Mouse (Mus musculus) MEL (cell line): ENCODE measurements around the gene Plekhm3. TPM values are rescaled to one million over a fixed set of nuclear protein-coding genes. Genes with fewer than 3 reads are reported as not detected.

Experiments
- DNase-seq: peaks from one replicate; pipeline ENCODE4 v3.0.0; 2011; ENCODE audit warnings: low read depth, low spot score
- H3K27ac ChIP-seq: 2 replicates; pipeline ENCODE4 v1.5.1; 2012; ENCODE audit warnings: low read depth, mild to moderate bottlenecking, control low read depth, low read length, moderate library complexity; ENCODE audit not compliant: control insufficient read depth
- H3K27me3 ChIP-seq, 2 experiments: fragments of 150-350 bp in 1 of 2; sonication (generic) in 1 of 2; 2 replicates each; pipeline ENCODE4 v1.6.1; 2012; ENCODE audit warnings: low read length in 2 of 2, mild to moderate bottlenecking in 2 of 2, improper control_type of control experiment in 1 of 2, moderate library complexity in 1 of 2; ENCODE audit not compliant: insufficient read depth in 2 of 2, control insufficient read depth in 1 of 2
- H3K36me3 ChIP-seq, 2 experiments: 2 replicates each; pipeline ENCODE4 v1.6.1; 2012 to 2014; ENCODE audit warnings: low read length in 2 of 2, improper control_type of control experiment in 1 of 2, inconsistent platforms in 1 of 2, mild to moderate bottlenecking in 1 of 2; ENCODE audit not compliant: insufficient read depth in 2 of 2, control insufficient read depth in 1 of 2
- H3K4me1 ChIP-seq, 2 experiments: fragments of 150-350 bp in 1 of 2; sonication (generic) in 1 of 2; 2 replicates each; pipeline ENCODE4 v1.6.1; 2012; ENCODE audit warnings: low read length in 2 of 2, improper control_type of control experiment in 1 of 2, mild to moderate bottlenecking in 1 of 2; ENCODE audit not compliant: insufficient read depth in 2 of 2, control insufficient read depth in 1 of 2
- H3K4me3 ChIP-seq, 2 experiments: fragments of 150-350 bp in 1 of 2; sonication (generic) in 1 of 2; 2 replicates each; pipeline ENCODE4 v1.5.1; 2012; ENCODE audit warnings: low read depth in 2 of 2, low read length in 2 of 2, mild to moderate bottlenecking in 2 of 2, moderate library complexity in 2 of 2, control low read depth in 1 of 2, improper control_type of control experiment in 1 of 2; ENCODE audit not compliant: control insufficient read depth in 1 of 2, insufficient read depth in 1 of 2
- H3K79me2 ChIP-seq: 2 replicates; pipeline ENCODE4 v1.6.1; 2012; ENCODE audit warnings: mild to moderate bottlenecking, low read length, moderate library complexity; ENCODE audit not compliant: control insufficient read depth, poor library complexity, insufficient read depth
- H3K9ac ChIP-seq: 2 replicates; pipeline ENCODE4 v1.6.1; 2012; ENCODE audit warnings: low read depth, mild to moderate bottlenecking, control low read depth, low read length, moderate library complexity; ENCODE audit not compliant: control insufficient read depth, poor library complexity, severe bottlenecking
- H3K9me3 ChIP-seq: fragments of 150-350 bp; sonication (generic); replicated peaks from 2 replicates; pipeline ENCODE4 v1.6.1; 2012; ENCODE audit warnings: mild to moderate bottlenecking, low read length, improper control_type of control experiment, moderate library complexity; ENCODE audit not compliant: insufficient read depth
- BHLHE40 ChIP-seq: IDR thresholded peaks from 2 replicates; pipeline ENCODE4 v1.6.1; 2012; ENCODE audit warnings: low read depth, mild to moderate bottlenecking, inconsistent platforms, low read length, improper control_type of control experiment, borderline replicate concordance
- CTCF ChIP-seq, 3 experiments: IDR thresholded peaks in 2 of 3; conservative IDR thresholded peaks in 1 of 3; 2 replicates each; pipeline ENCODE4 v1.5.1; 2011 to 2012; ENCODE audit warnings: low read length in 3 of 3, low read depth in 2 of 3, mild to moderate bottlenecking in 2 of 3, improper control_type of control experiment in 1 of 3, inconsistent platforms in 1 of 3, mixed read lengths in 1 of 3, moderate library complexity in 1 of 3; ENCODE audit not compliant: control insufficient read depth in 1 of 3, insufficient read depth in 1 of 3, poor library complexity in 1 of 3, severe bottlenecking in 1 of 3
- E2F4 ChIP-seq: IDR thresholded peaks from 2 replicates; pipeline ENCODE4 v1.6.1; 2011; ENCODE audit warnings: low read depth, low read length, improper control_type of control experiment, borderline replicate concordance
- EP300 ChIP-seq, 2 experiments: IDR thresholded peaks; 2 replicates each; pipeline ENCODE4 v1.6.1; 2011; ENCODE audit warnings: improper control_type of control experiment in 2 of 2, low read length in 2 of 2, low read depth in 1 of 2, mild to moderate bottlenecking in 1 of 2
- GABPA ChIP-seq: IDR thresholded peaks from 2 replicates; pipeline ENCODE4 v1.6.1; 2012; ENCODE audit warnings: low read depth, mild to moderate bottlenecking, inconsistent platforms, low read length, improper control_type of control experiment, moderate library complexity
- GATA1 ChIP-seq: IDR thresholded peaks from 2 replicates; pipeline ENCODE4 v1.6.1; 2011; ENCODE audit warnings: low read depth, low read length, improper control_type of control experiment
- HCFC1 ChIP-seq: IDR thresholded peaks from 2 replicates; pipeline ENCODE4 v1.6.1; 2012; ENCODE audit warnings: low read depth, mild to moderate bottlenecking, inconsistent platforms, low read length, improper control_type of control experiment, moderate library complexity
- MAFK ChIP-seq: IDR thresholded peaks from 2 replicates; pipeline ENCODE4 v1.6.1; 2011; ENCODE audit warnings: low read depth, mild to moderate bottlenecking, low read length, improper control_type of control experiment, borderline replicate concordance
- MAX ChIP-seq: IDR thresholded peaks from 2 replicates; pipeline ENCODE4 v1.6.1; 2011; ENCODE audit warnings: low read length, improper control_type of control experiment
- MYC ChIP-seq: IDR thresholded peaks from 2 replicates; pipeline ENCODE4 v1.6.1; 2011; ENCODE audit warnings: low read depth, mild to moderate bottlenecking, low read length, improper control_type of control experiment, moderate library complexity
- POLR2A ChIP-seq, 2 experiments: IDR thresholded peaks; 2 replicates each; pipeline ENCODE4 v1.6.1; 2011 to 2012; ENCODE audit warnings: low read length in 2 of 2, mild to moderate bottlenecking in 2 of 2, control low read depth in 1 of 2, improper control_type of control experiment in 1 of 2, low read depth in 1 of 2, moderate library complexity in 1 of 2; ENCODE audit not compliant: control insufficient read depth in 1 of 2, insufficient read depth in 1 of 2, poor library complexity in 1 of 2
- SMC3 ChIP-seq: IDR thresholded peaks from 2 replicates; pipeline ENCODE4 v1.6.1; 2011; ENCODE audit warnings: low read depth, low read length, improper control_type of control experiment
- ZKSCAN1 ChIP-seq: IDR thresholded peaks from 2 replicates; pipeline ENCODE4 v1.6.1; 2012; ENCODE audit warnings: low read depth, mild to moderate bottlenecking, inconsistent platforms, low read length, improper control_type of control experiment, moderate library complexity
- polyA plus RNA-seq, 2 experiments: library from polyadenylated mRNA; stranded (reverse) in 1 of 2; unstranded in 1 of 2; fragments of >175 nt in 1 of 2; fragments of >200 nt in 1 of 2; gene quantifications; 2 replicates each; pipeline versions ENCODE4 v1.2.1 to v1.2.4; 2012; ENCODE audit warnings: low replicate concordance in 2 of 2, low read depth in 1 of 2; ENCODE audit not compliant: insufficient read length in 2 of 2, insufficient read depth in 1 of 2, missing spikeins in 1 of 2
- total RNA-seq: library from RNA; depleted of rRNA; stranded (reverse); fragments of 300-350 nt; gene quantifications from 2 replicates; pipeline ENCODE4 v1.2.3, GENCODE M21; 2012

Plekhm3 gene
- total and polyA plus RNA-seq, 3 experiments: 1.8 to 2.0 TPM; not detected in 1

DNA sequence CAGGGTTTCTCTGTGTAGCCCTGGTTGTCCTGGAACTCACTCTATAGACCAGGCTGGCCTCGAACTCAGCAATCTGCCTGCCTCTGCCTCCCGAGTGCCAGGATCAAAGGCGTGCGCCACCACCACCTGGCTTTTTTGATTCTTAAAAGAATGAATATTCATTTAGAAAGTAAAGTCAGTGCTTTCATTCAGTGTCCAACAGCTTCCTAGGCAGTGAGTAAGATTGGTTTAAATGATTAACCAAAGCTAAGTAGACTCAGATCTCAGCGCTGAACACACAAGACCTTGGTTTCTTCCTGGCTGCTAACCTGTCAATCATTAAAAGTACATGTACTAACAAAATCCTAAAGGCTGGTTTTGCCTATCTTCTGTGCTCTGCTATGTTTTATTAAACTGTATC lies 96.8 kb downstream of the Plekhm3 start:
- no peak for TF ChIP-seq MAFK
- TF ChIP-seq, all 39 proteins: peak for 0
- H3K27me3 ChIP-seq: no peaks in the 10 kb centered on the region
- H3K4me3 ChIP-seq: no peak overlapping the region
- no peaks in the 10 kb centered on the region for H3K36me3 ChIP-seq
- H3K9me3 ChIP-seq: no peaks in the 10 kb centered on the region
- H3K79me2 ChIP-seq: no peaks in the 10 kb centered on the region
- no peak for DNase-seq
- no peak overlapping the region for H3K9ac ChIP-seq
- H3K4me1 ChIP-seq: no peaks in the 10 kb centered on the region
- H3K27ac ChIP-seq: no peak overlapping the region

GRCm38 (mm10) chr1:64854835-64855234 lies 101.8 kb downstream of the Plekhm3 start:
- Histone ChIP-seq H3K4me1 (no peaks in the 10 kb centered on the region), H3K9me3 (no peaks in the 10 kb centered on the region), H3K79me2 (no peaks in the 10 kb centered on the region), H3K4me3 (no peak overlapping the region), H3K27ac (no peak overlapping the region), H3K9ac (no peak overlapping the region), H3K27me3 (no peaks in the 10 kb centered on the region), H3K36me3 (no peaks in the 10 kb centered on the region)
- TF ChIP-seq EP300 (IDR thresholded peaks at IDR 0.05; ENCODE audit: low read depth in 1 of 2, low read length in 2 of 2) (no peak), ZKSCAN1 (no peak), HCFC1 (no peak), E2F4 (no peak), POLR2A (IDR thresholded peaks at IDR 0.05; ENCODE audit: control insufficient read depth in 1 of 2, insufficient read depth in 1 of 2, low read depth in 1 of 2, low read length in 2 of 2, poor library complexity in 1 of 2) (no peak), BHLHE40 (no peak), GABPA (no peak), MYC (no peak), SMC3 (no peak), GATA1 (no peak), CTCF (IDR thresholded peaks at IDR 0.05 in 2 of 3, conservative IDR thresholded peaks at IDR 0.05 in 1 of 3; ENCODE audit: control insufficient read depth in 1 of 3, insufficient read depth in 1 of 3, low read depth in 2 of 3, low read length in 3 of 3, poor library complexity in 1 of 3, severe bottlenecking in 1 of 3) (no peak)
- no peak for DNase-seq

DNA sequence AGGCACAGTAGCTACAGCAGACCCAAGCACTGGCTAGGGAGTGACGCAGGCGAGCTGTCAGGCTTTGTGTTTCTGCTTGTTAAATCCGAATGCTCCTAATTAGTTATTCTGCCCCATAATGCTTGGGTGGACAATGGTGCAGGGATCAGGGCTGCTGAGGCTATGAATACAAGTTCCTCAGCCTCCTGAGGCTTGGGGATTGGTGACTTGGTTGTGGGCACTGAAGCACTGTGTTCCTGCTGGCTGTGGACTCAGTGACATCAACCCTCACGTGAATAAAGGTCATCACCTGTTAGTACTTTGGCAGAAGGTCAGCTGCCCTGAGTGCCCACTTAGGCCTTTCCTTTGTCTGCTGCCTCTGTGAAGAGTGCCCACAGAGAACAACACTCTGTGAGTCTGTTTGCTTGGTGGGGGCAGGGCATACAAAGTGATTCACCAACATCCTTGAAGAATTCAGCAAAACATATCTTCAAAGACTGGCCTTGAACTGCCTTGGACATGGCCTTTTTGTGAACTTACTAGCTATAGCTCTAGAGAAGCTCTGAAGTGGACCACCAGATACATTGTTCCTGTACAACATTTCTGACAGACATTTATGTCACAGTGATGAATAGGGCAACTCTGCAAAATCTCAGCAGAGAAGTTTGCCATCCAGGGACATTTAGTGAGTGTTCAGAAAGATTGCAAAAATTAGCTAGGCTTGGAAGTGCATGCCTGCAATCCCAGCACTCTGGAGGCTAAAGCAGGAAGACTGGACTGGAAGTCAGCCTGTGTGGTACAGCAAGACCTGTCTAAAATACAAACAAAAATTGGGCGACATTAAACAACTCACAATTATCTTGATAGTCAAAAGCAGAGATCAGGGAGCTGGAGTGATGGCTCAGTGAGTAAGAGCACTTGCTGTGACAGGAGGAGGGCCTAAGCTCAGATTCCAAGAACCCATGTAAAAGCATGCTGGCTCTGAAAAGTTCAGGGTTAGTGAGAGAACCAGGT lies 102.6 kb downstream of the Plekhm3 start:
- H3K27ac ChIP-seq: no peak overlapping the region
- no peaks in the 10 kb centered on the region for H3K9me3 ChIP-seq
- no peak overlapping the region for H3K4me3 ChIP-seq
- no peak overlapping the region for H3K9ac ChIP-seq
- no peaks in the 10 kb centered on the region for H3K79me2 ChIP-seq
- H3K27me3 ChIP-seq: no peaks in the 10 kb centered on the region
- DNase-seq: no peak
- TF ChIP-seq MYC: no peak
- no peak for TF ChIP-seq MAX
- no peak for TF ChIP-seq EP300 (IDR thresholded peaks at IDR 0.05; ENCODE audit: low read depth in 1 of 2, low read length in 2 of 2)
- H3K4me1 ChIP-seq: no peaks in the 10 kb centered on the region
- H3K36me3 ChIP-seq: no peaks in the 10 kb centered on the region
